9 mouse cellular contexts compared by ENCODE assay signal in the genomic region with DNA sequence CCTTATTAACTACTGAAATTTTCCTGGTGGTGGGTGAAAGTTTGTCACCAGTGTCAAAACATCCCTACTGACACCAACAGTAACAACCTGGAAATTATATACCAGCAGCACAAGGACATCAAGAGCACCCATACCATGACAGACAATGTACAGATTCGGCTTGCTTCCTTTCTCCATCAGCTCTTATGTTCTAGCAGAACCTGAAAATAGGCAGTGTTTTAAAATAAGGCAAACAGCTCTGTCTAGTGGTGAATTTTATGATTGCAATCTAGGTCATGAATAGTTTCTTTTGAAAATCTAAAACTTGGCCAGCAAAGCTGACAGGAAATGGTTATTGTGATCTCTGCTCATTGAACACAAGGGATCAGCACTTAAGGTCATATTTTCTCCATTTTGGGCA.
DNase-seq lines count a peak whose midpoint lies in the region; ATAC-seq and TF ChIP-seq lines count a peak whose summit lies in the region.
"Had no signal": no experiment of that assay in that cellular context is flagged by ENCODE, and none has a peak within 500 bp of the region (broad histone marks: within the 10 kb centered on the region; RNA-seq: fewer than 3 reads in every experiment).

No protein-coding gene starts in this region.

- peak; percentile 70 for ATAC-seq in forebrain, embryonic 16.5 days
- ATAC-seq in erythroblast, adult 5-6 weeks (replicated peaks; ENCODE audit: low FRiP score, poor library complexity, severe bottlenecking) = no peak

- TF ChIP-seq EP300 in MEL (IDR thresholded peaks at IDR 0.05; ENCODE audit: low read depth in 1 of 2, low read length in 2 of 2) = no peak

- peak; percentile 42 for TF ChIP-seq RAD21 in MEL (IDR thresholded peaks at IDR 0.05; ENCODE audit: low read depth, low read length)

- H3K4me2 ChIP-seq in forebrain, embryonic 16.5 days (ENCODE audit: low read length) = no peak overlapping the region

- H3K27me3 ChIP-seq in MEL (ENCODE audit: control insufficient read depth in 1 of 2, insufficient read depth in 2 of 2, low read length in 2 of 2) = no peaks in the 10 kb centered on the region
- no peaks in the 10 kb centered on the region for H3K27me3 ChIP-seq in forebrain, embryonic 16.5 days (replicated peaks; ENCODE audit: control insufficient read depth, insufficient read depth, low read length)

- no peak overlapping the region for H3K27ac ChIP-seq in MEL (ENCODE audit: control insufficient read depth, low read depth, low read length)
- no peak overlapping the region for H3K27ac ChIP-seq in forebrain, embryonic 16.5 days (ENCODE audit: low read length)

- H3K36me3 ChIP-seq in MEL (ENCODE audit: control insufficient read depth in 1 of 2, insufficient read depth in 2 of 2, low read length in 2 of 2) = no peaks in the 10 kb centered on the region
- H3K36me3 ChIP-seq in forebrain, embryonic 16.5 days (ENCODE audit: control insufficient read depth, insufficient read depth) = no peaks in the 10 kb centered on the region

- 31% methylated on average over 1 of the region's 1 CpGs for WGBS in forebrain, embryonic 16.5 days

- TF ChIP-seq POLR2A in MEL (IDR thresholded peaks at IDR 0.05; ENCODE audit: control insufficient read depth in 1 of 2, insufficient read depth in 1 of 2, low read depth in 1 of 2, low read length in 2 of 2, poor library complexity in 1 of 2) = no peak

- peak; percentile 45 for DNase-seq in kidney, adult 9 months
- DNase-seq in kidney, postnatal 4 days = no peak
- DNase-seq in 3T3-L1 (ENCODE audit: low read depth, low spot score) = peak; percentile 63
- peak; percentile 7 for DNase-seq in MEL (ENCODE audit: low read depth, low spot score)
- DNase-seq in spleen, adult 18-20 months = no peak
- DNase-seq: right cerebral cortex, postnatal 25 days had no signal

- no peak overlapping the region for H3K9ac ChIP-seq in MEL (ENCODE audit: control insufficient read depth, low read depth, low read length, poor library complexity, severe bottlenecking)
- H3K9ac ChIP-seq in forebrain, embryonic 16.5 days (replicated peaks; ENCODE audit: low read depth, low read length) = no peak overlapping the region

- no peaks in the 10 kb centered on the region for H3K9me3 ChIP-seq in MEL (replicated peaks; ENCODE audit: insufficient read depth, low read length)
- H3K9me3 ChIP-seq in forebrain, embryonic 16.5 days (ENCODE audit: control insufficient read depth, low read length) = no peaks in the 10 kb centered on the region

- TF ChIP-seq CTCF in MEL (IDR thresholded peaks at IDR 0.05 in 2 of 3, conservative IDR thresholded peaks at IDR 0.05 in 1 of 3; ENCODE audit: control insufficient read depth in 1 of 3, insufficient read depth in 1 of 3, low read depth in 2 of 3, low read length in 3 of 3, poor library complexity in 1 of 3, severe bottlenecking in 1 of 3) = peak in 1 of 3 experiments; percentile 18; a peak in 1 of 6 replicates

- no peaks in the 10 kb centered on the region for H3K79me2 ChIP-seq in MEL (ENCODE audit: control insufficient read depth, insufficient read depth, low read length, poor library complexity)

- no peak overlapping the region for H3K4me3 ChIP-seq in MEL (ENCODE audit: control insufficient read depth in 1 of 2, insufficient read depth in 1 of 2, low read depth in 2 of 2, low read length in 2 of 2)
- H3K4me3 ChIP-seq in forebrain, embryonic 16.5 days (replicated peaks; ENCODE audit: low read length) = no peak overlapping the region
- H3K4me3 ChIP-seq: erythroblast, embryonic 14.5 days had no signal

- H3K4me1 ChIP-seq in MEL (ENCODE audit: control insufficient read depth in 1 of 2, insufficient read depth in 2 of 2, low read length in 2 of 2) = no peaks in the 10 kb centered on the region
- no peaks in the 10 kb centered on the region for H3K4me1 ChIP-seq in forebrain, embryonic 16.5 days (replicated peaks; ENCODE audit: control insufficient read depth, insufficient read depth, low read length)

TF ChIP-seq in MEL, 35 proteins besides CTCF, POLR2A, EP300 and RAD21:
- TF ChIP-seq RCOR1 (IDR thresholded peaks at IDR 0.05; ENCODE audit: low read depth, low read length) (no peak), NRF1 (IDR thresholded peaks at IDR 0.05; ENCODE audit: insufficient read depth, low read depth, low read length, poor library complexity, severe bottlenecking) (no peak), GATA1 (IDR thresholded peaks at IDR 0.05; ENCODE audit: low read depth, low read length) (no peak), GABPA (IDR thresholded peaks at IDR 0.05; ENCODE audit: low read depth, low read length) (no peak), MXI1 (IDR thresholded peaks at IDR 0.05; ENCODE audit: low read depth, low read length) (no peak), BHLHE40 (IDR thresholded peaks at IDR 0.05; ENCODE audit: borderline replicate concordance, low read depth, low read length) (no peak)

Comparison
In these comparisons a context has a peak if more than half of its experiments do, and no peak if none do; other contexts are left out.
1. DNase-seq: peak in kidney, adult 9 months (single experiment), 3T3-L1 (single experiment) and MEL (single experiment); none in kidney, postnatal 4 days (0 of 2) and spleen, adult 18-20 months (0 of 2).